ENCODE assay signal across 8 mouse cellular contexts in the genomic region with DNA sequence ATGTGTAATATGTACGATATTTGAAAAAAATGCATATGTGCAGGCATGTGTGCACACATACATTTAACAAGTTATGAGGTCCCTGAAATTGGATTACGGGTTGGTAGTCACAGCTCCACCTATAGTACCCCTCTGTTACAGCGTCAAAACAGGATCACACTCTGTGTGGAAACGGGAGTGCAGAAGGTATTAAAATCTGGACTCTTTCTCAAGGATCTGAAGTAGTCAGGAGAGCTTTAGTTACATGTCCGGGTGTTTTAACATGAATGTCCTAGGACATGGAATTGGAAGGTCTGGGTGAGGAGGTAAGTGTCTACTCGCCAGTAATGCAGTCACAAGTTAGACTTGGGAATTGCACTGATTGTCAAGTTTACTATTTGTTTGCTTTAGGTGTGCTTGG. TPM values are rescaled to one million over a fixed set of nuclear protein-coding genes. Genes with fewer than 3 reads are reported as not detected.
DNase-seq lines count a peak whose midpoint lies in the region; TF ChIP-seq lines count a peak whose summit lies in the region.

No protein-coding gene starts in this region.

- peak; percentile 28 to 33 for DNase-seq in urinary bladder, postnatal 36 days (ENCODE audit: low spot score in 2 of 2)
- DNase-seq in urinary bladder, adult 18-20 months (ENCODE audit: low spot score in 2 of 2): no peak
- DNase-seq in heart, adult 18-20 months: peak; percentile 70 to 80
- DNase-seq in kidney, adult 18-20 months: peak; percentile 57
- DNase-seq in lung, adult 18-20 months: peak; percentile 22 to 67
- peak; percentile 79 for DNase-seq in retina, embryonic 14.5 days (ENCODE audit: low spot score)
- DNase-seq in T-cell, adult 2 months (ENCODE audit: low spot score): no peak

- H3K4me1 ChIP-seq in cortical plate, adult 2 months (ENCODE audit: control insufficient read depth, insufficient read depth, low read length): peaks cover 9% of the 10 kb centered on the region

- peak overlapping the region; percentile 65; the same call in 1 of the 2 replicates for H3K4me3 ChIP-seq in cortical plate, adult 2 months (ENCODE audit: insufficient read depth, low read length)

- H3K27ac ChIP-seq in cortical plate, adult 2 months (ENCODE audit: insufficient read depth, low read length): peak overlapping the region; percentile 88; the same call in 1 of the 2 replicates

- no peak for TF ChIP-seq POLR2A in cortical plate, adult 2 months (IDR thresholded peaks at IDR 0.05; ENCODE audit: extremely low read depth, insufficient read depth, low read length)

- peak; percentile 6; the same call in 1 of the 2 replicates for TF ChIP-seq CTCF in cortical plate, adult 2 months (IDR thresholded peaks at IDR 0.05; ENCODE audit: extremely low read depth, insufficient read depth, low read length)

RNA-seq across cellular contexts. Expression of gene Mia2, which starts 34.0 kb away (rescaled TPM):
- 52.2 and 52.6 TPM in 2 replicates for polyA plus RNA-seq in cortical plate, adult 2 months (2012; rRNA removed)
- 100 to 1,000 TPM in 1 of 2 experiments, 10 to 100 TPM in 1; 91.4 to 103 TPM for total RNA-seq in heart, adult 18-20 months (2021)

Comparison
In these comparisons a context has a peak if more than half of its experiments do, and no peak if none do; other contexts are left out.
1. DNase-seq: peak in urinary bladder, postnatal 36 days (2 of 2), heart, adult 18-20 months (2 of 2), kidney, adult 18-20 months (single experiment), lung, adult 18-20 months (2 of 2) and retina, embryonic 14.5 days (single experiment); none in urinary bladder, adult 18-20 months (0 of 2) and T-cell, adult 2 months (single experiment).